Mouse (Mus musculus) cerebellum, adult (tissue): ENCODE results near the gene Sema3f.

Experiments used
- ATAC-seq: cut with Nextera tagmentation; 2 replicates; pipeline ENCODE4 v1.9.2; 2017; ENCODE audit warnings: mild to moderate bottlenecking, moderate library complexity, mixed read lengths; ENCODE audit not compliant: insufficient number of reproducible peaks, low FRiP score, low TSS enrichment

Gene Sema3f

GRCm38 (mm10) chr9:107667219-107667618 lies 43.1 kb downstream of the Sema3f start:
- ATAC-seq, result no peak

DNA sequence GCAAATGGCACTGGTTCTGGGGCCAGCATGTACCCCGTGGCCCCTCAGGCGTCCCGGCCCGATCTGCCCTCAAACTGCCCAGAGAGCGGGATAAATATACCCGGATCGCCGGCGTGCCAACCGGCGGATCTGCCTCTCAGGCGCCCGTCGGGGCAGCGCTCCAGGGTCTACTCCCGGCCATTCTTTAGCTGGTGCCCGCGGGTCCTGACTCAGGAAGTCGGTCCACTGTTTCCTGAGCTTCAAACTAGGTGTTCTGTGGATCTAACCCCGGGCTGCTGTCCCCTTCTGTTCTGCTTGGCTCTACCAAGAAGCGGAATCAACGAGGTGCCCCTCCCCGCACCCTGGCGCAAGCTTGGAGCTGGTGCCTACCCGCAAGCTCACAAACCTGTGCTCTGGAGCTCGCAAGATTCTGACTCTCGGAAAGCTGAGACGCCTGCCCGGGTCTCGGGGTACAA lies 43.5 kb downstream of the Sema3f start:
- no peak for ATAC-seq

DNA sequence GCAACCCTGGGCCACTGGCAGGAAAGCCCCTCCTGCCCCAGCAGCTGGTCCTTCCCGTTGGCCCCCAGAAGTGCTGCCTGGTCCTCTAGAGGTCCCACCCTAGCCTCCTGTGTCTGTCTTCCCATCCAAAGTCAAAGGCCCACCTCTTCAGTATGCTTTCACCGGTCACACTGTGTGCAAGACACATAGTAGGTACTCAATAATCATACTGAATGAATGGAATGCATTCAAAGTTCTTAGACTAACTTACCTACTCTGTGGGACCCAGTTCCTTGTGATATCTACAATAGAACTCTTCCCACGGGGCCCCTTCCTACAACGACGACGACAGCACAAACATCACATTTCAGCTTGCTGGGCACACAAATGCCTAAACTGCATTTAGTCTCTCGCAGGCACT lies 45.0 kb downstream of the Sema3f start:
- no peak for ATAC-seq

- ATAC-seq, result no peak
Observed at GRCm38 (mm10) chr9:107663525-107663924, 46.8 kb downstream of the Sema3f start.

- ATAC-seq, result no peak
Observed at GRCm38 (mm10) chr9:107662342-107662741, 47.9 kb downstream of the Sema3f start.

- no peak for ATAC-seq
Observed at GRCm38 (mm10) chr9:107660777-107661176, 49.5 kb downstream of the Sema3f start.

DNA sequence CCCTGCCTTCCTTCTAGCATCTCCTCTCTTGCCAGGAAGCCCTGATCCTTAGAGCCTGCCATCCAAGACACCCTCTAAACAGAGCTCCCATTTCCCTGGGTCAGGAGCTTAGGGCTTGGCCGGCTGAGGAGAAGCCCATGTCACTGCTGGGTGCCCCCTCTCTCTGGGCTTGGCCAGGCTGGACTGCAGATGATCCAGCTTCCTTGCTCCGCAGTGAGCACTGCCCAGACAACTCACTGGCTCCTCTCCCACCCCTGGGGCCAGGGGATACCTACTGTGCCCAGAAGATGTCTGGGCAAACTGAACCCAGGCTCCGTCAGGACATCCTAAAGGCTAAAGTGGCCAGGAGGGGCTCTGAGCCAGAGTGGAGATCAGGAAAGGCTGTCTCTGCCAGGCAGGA lies 50.3 kb downstream of the Sema3f start:
- ATAC-seq, result peak; percentile 31; the same call in 1 of the 2 replicates

GRCm38 (mm10) chr9:107659551-107659950 lies 50.7 kb downstream of the Sema3f start:
- 0 out of 2 replicates have a peak, but pooled peaks have one; percentile 36 for ATAC-seq

DNA sequence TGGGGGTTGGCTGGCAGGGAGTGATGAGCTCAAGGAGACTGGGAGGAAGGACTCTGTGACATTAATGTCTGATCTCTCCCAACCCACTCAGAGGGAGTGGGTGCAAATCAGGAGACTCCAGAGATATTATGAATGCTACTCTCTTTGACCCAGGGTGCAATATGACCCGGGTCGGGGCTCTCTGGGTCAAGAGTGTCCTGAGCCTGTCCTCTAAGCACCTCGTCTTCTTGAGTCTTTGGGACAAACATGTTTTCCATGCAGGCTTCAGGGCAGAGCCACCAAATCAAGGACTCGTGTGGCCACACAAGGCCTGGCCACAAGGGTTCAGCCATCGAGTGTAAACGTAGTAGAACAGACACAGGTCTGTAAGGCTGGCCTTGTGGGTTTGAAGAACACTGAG lies 52.2 kb downstream of the Sema3f start:
- ATAC-seq, result no peak

DNA sequence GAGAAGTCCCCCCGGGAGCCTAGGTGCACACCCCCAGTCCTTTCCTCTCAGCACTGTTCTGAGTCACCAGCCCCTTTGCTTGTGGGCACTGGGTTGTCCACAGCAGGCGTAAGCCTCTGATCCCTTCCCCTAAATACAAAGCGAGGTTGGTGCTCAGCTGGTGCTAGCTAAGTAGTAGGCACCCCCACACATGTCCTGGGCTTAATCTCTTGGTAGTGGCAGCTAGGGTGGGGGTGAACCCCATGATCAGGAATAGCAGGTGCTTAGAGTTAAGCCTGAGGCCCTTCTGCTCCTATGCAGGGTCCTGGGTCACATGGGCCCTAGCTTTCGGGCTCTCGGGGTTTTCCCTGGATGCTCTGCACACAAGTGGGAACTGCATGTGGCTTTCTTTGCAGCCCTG lies 53.1 kb downstream of the Sema3f start:
- no peak for ATAC-seq

- ATAC-seq, result no peak
Observed at GRCm38 (mm10) chr9:107654585-107654984, 55.7 kb downstream of the Sema3f start.

GRCm38 (mm10) chr9:107653474-107653873 lies 56.8 kb downstream of the Sema3f start:
- ATAC-seq, result no peak

DNA sequence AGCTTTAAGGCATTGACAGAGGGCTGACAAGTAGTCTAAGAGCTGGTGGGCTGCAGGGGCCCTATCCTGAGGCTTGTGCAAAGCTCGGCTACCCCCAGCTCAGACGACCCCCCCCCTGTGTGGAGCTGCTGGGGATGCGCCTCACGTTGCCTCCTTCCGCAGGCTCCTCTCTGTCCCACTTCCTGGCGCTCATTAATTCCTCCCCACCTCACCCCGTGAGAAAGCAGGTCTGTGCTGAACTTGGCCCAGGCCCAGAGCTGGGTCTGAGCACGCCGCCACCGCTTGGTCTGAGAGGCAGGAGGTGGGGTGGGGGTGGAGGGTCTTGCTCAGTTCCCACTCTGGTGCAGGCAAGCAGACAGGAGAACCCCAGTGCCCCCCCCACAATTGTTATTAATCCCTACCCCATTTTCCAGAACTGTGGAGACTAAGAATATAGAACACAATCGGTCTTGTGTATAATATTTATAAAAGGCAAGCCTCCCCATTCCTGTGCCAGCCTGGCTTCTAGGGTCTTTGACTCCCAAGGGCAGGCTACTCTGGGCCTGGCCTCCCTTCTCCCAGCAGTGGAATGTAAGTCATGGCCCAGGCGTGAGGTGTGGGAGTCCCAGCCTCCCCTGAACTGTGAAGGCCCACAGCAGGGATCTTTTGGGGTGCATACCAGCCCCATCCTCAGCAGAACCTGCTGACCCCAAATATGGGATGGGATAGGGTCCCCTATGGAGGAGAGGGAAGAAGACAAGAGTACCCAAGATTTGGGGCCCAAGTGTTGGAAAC lies 59.4 kb downstream of the Sema3f start:
- no peak for ATAC-seq

DNA sequence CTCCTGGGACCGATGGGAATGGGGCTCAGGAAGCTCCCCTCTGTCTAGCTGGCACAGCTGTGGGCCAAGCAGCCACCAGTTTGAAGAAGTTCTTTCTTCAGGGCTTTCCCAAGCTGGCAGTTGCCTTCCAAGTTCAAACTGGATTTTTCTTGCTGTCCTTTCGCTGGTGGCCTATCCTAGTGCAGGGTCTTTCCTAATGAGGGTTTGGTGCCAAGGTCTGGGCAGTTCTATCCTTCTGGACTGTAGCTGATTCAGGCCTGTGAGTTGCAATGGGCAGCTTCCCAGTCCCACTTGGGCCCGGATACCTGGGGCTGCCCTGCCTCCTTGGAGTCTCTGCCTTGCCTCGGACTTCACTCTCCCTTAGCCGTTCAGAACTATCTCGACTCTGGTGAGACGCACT lies 60.0 kb downstream of the Sema3f start:
- ATAC-seq, result no peak

- ATAC-seq, result no peak
Observed at GRCm38 (mm10) chr9:107648767-107649166, 61.5 kb downstream of the Sema3f start.

GRCm38 (mm10) chr9:107646975-107647374 lies 63.3 kb downstream of the Sema3f start:
- no peak for ATAC-seq

GRCm38 (mm10) chr9:107645577-107645976 lies 64.7 kb downstream of the Sema3f start:
- peak; percentile 74; the same call in 1 of the 2 replicates for ATAC-seq

- no peak for ATAC-seq
Observed at GRCm38 (mm10) chr9:107645153-107645510, 65.1 kb downstream of the Sema3f start.

GRCm38 (mm10) chr9:107644495-107645152 lies 65.7 kb downstream of the Sema3f start:
- peak; percentile 73; the same call in 1 of the 2 replicates for ATAC-seq

- ATAC-seq, result no peak
Observed at GRCm38 (mm10) chr9:107643544-107644214, 66.6 kb downstream of the Sema3f start.

DNA sequence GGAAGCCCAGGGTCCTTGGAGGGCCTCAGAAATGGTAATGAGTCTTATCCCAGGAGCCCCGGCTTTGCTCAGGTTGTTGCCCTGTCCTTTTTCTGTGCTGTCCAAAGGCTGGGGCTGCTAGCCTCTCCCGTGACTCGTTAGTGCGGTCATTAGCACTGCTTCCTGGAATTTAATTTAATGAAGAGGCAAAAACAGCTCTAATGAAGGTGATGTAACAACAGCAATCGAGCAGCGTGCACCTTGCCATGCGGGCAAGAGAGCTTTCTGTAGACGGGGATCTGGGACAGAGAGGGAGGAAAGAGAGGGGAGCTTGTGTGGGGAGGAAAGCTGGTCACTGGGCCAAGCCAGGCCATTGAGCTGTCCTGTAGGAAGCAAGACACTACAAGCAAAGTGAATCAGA lies 68.6 kb downstream of the Sema3f start:
- no peak for ATAC-seq
